Comparison of ENCODE assay signal across 13 mouse cellular contexts in genomic region chr7:24389516-24390187, GRCm38 (mm10). TPM values are rescaled to one million over a fixed set of nuclear protein-coding genes. Genes with fewer than 3 reads are reported as not detected.
DNase-seq lines count a peak whose midpoint lies in the region; ATAC-seq and TF ChIP-seq lines count a peak whose summit lies in the region.
"Had no signal": no experiment of that assay in that cellular context is flagged by ENCODE, and none has a peak within 500 bp of the region (broad histone marks: within the 10 kb centered on the region; RNA-seq: fewer than 3 reads in every experiment).

No protein-coding gene starts in this region.

- 0 out of 2 replicates have a peak overlapping the region, but pooled peaks have one; percentile 23 for H3K27ac ChIP-seq in embryonic facial prominence, embryonic 12.5 days
- H3K27ac ChIP-seq in embryonic facial prominence, embryonic 10.5 days (replicated peaks): no peak overlapping the region
- H3K27ac ChIP-seq in liver, embryonic 13.5 days: peak overlapping the region; percentile 60
- H3K27ac ChIP-seq in liver, embryonic 11.5 days (ENCODE audit: low read depth, low read length): no peak overlapping the region
- H3K27ac ChIP-seq in liver, embryonic 14.5 days: peak overlapping the region; percentile 41
- H3K27ac ChIP-seq in intestine, embryonic 16.5 days (ENCODE audit: low read length): no peak overlapping the region
- no peak overlapping the region for H3K27ac ChIP-seq in midbrain, embryonic 15.5 days

- 42% methylated on average over 13 of the region's 13 CpGs for WGBS in embryonic facial prominence, embryonic 12.5 days
- WGBS in embryonic facial prominence, embryonic 10.5 days: 61% methylated on average over 13 of the region's 13 CpGs
- 42% methylated on average over 13 of the region's 13 CpGs for WGBS in liver, embryonic 13.5 days (ENCODE audit: insufficient replicate concordance)
- 48% methylated on average over 13 of the region's 13 CpGs for WGBS in liver, embryonic 11.5 days
- WGBS in liver, embryonic 14.5 days (ENCODE audit: insufficient replicate concordance): 46% methylated on average over 13 of the region's 13 CpGs
- WGBS in intestine, embryonic 16.5 days: 71% methylated on average over 13 of the region's 13 CpGs
- WGBS in midbrain, embryonic 15.5 days: 68% methylated on average over 13 of the region's 13 CpGs

- no peak for TF ChIP-seq EP300 in liver, embryonic 14.5 days (IDR thresholded peaks at IDR 0.05; ENCODE audit: low read depth)

- TF ChIP-seq CTCF in liver, embryonic 14.5 days (IDR thresholded peaks at IDR 0.05; ENCODE audit: low read depth): no peak

- peaks cover 19% of the 10 kb centered on the region; the same call in 1 of the 2 replicates for H3K4me1 ChIP-seq in embryonic facial prominence, embryonic 12.5 days
- H3K4me1 ChIP-seq in embryonic facial prominence, embryonic 10.5 days: peaks cover 18% of the 10 kb centered on the region
- peaks cover 87% of the 10 kb centered on the region for H3K4me1 ChIP-seq in liver, embryonic 13.5 days (replicated peaks)
- peaks cover 26% of the 10 kb centered on the region for H3K4me1 ChIP-seq in liver, embryonic 11.5 days (replicated peaks; ENCODE audit: control insufficient read depth, insufficient read depth, low read length)
- peaks cover 27 to 37% of the 10 kb centered on the region in 2 experiments for H3K4me1 ChIP-seq in liver, embryonic 14.5 days (replicated peaks; ENCODE audit: control insufficient read depth in 2 of 2, insufficient read depth in 2 of 2, low read length in 1 of 2)
- H3K4me1 ChIP-seq in intestine, embryonic 16.5 days (ENCODE audit: control insufficient read depth, insufficient read depth, low read length): peaks cover 9% of the 10 kb centered on the region
- no peaks in the 10 kb centered on the region for H3K4me1 ChIP-seq in midbrain, embryonic 15.5 days

- H3K27me3 ChIP-seq in embryonic facial prominence, embryonic 12.5 days: 0 out of 2 replicates have a peak, but pooled peaks cover under 1% of the 10 kb centered on the region
- H3K27me3 ChIP-seq in embryonic facial prominence, embryonic 10.5 days (replicated peaks; ENCODE audit: low read depth, poor library complexity, severe bottlenecking): peaks cover 2% of the 10 kb centered on the region; the same call in 1 of the 2 replicates
- H3K27me3 ChIP-seq in liver, embryonic 13.5 days: no peaks in the 10 kb centered on the region
- no peaks in the 10 kb centered on the region for H3K27me3 ChIP-seq in liver, embryonic 11.5 days (replicated peaks; ENCODE audit: control insufficient read depth, insufficient read depth, low read length)
- H3K27me3 ChIP-seq in liver, embryonic 14.5 days (ENCODE audit: control insufficient read depth, insufficient read depth, low read length): no peaks in the 10 kb centered on the region
- no peaks in the 10 kb centered on the region for H3K27me3 ChIP-seq in intestine, embryonic 16.5 days (replicated peaks; ENCODE audit: control insufficient read depth, insufficient read depth, low read length)
- H3K27me3 ChIP-seq in midbrain, embryonic 15.5 days (replicated peaks): no peaks in the 10 kb centered on the region

- peak; percentile 42; the same call in 1 of the 2 replicates for ATAC-seq in embryonic facial prominence, embryonic 12.5 days (ENCODE audit: insufficient number of reproducible peaks, insufficient read depth, low FRiP score, low TSS enrichment)
- no peak for ATAC-seq in liver, embryonic 13.5 days (ENCODE audit: low read depth)
- ATAC-seq in liver, embryonic 11.5 days (replicated peaks; ENCODE audit: low FRiP score): no peak
- ATAC-seq in liver, embryonic 14.5 days (ENCODE audit: insufficient read depth): no peak
- no peak for ATAC-seq in CD4-positive, CD25-positive, alpha-beta regulatory T cell, adult 4 months
- ATAC-seq in intestine, embryonic 16.5 days: no peak
- no peak for ATAC-seq in midbrain, embryonic 15.5 days (replicated peaks)
- ATAC-seq: forebrain, embryonic 14.5 days had no signal

- H3K9me3 ChIP-seq in embryonic facial prominence, embryonic 12.5 days: no peaks in the 10 kb centered on the region
- no peaks in the 10 kb centered on the region for H3K9me3 ChIP-seq in embryonic facial prominence, embryonic 10.5 days
- no peaks in the 10 kb centered on the region for H3K9me3 ChIP-seq in liver, embryonic 13.5 days (replicated peaks)
- no peaks in the 10 kb centered on the region; the same call in 1 of the 2 replicates for H3K9me3 ChIP-seq in liver, embryonic 11.5 days (ENCODE audit: control insufficient read depth, low read length)
- no peaks in the 10 kb centered on the region for H3K9me3 ChIP-seq in liver, embryonic 14.5 days (ENCODE audit: control insufficient read depth, low read length)
- H3K9me3 ChIP-seq in intestine, embryonic 16.5 days (ENCODE audit: control insufficient read depth, low read length): no peaks in the 10 kb centered on the region
- H3K9me3 ChIP-seq in midbrain, embryonic 15.5 days: no peaks in the 10 kb centered on the region

- 0 out of 2 replicates have a peak overlapping the region, but pooled peaks have one; percentile 15 for H3K9ac ChIP-seq in embryonic facial prominence, embryonic 12.5 days
- H3K9ac ChIP-seq in liver, embryonic 13.5 days: peak overlapping the region; percentile 14; the same call in 1 of the 2 replicates
- no peak overlapping the region for H3K9ac ChIP-seq in liver, embryonic 11.5 days (ENCODE audit: low read depth, low read length)
- H3K9ac ChIP-seq in liver, embryonic 14.5 days (replicated peaks): no peak overlapping the region
- no peak overlapping the region for H3K9ac ChIP-seq in intestine, embryonic 16.5 days (ENCODE audit: low read depth, low read length)
- no peak overlapping the region for H3K9ac ChIP-seq in midbrain, embryonic 15.5 days

- DNase-seq in embryonic facial prominence, embryonic 10.5 days (ENCODE audit: low spot score): no peak
- DNase-seq in liver, embryonic 13.5 days: no peak
- DNase-seq in liver, embryonic 11.5 days (ENCODE audit: low spot score): no peak
- no peak for DNase-seq in liver, embryonic 14.5 days (ENCODE audit: low read depth in 3 of 3, low spot score in 3 of 3)
- DNase-seq: B cell, adult 2 months; heart, postnatal 36 days; kidney, adult 8-10 months; thymus, postnatal 14 days had no signal

- H3K4me3 ChIP-seq in embryonic facial prominence, embryonic 12.5 days: no peak overlapping the region
- no peak overlapping the region for H3K4me3 ChIP-seq in embryonic facial prominence, embryonic 10.5 days
- no peak overlapping the region for H3K4me3 ChIP-seq in liver, embryonic 13.5 days (replicated peaks)
- H3K4me3 ChIP-seq in liver, embryonic 11.5 days (ENCODE audit: low read depth, low read length): no peak overlapping the region
- H3K4me3 ChIP-seq in liver, embryonic 14.5 days (ENCODE audit: insufficient read depth in 1 of 2, low read depth in 2 of 2, low read length in 2 of 2): no peak overlapping the region
- no peak overlapping the region for H3K4me3 ChIP-seq in intestine, embryonic 16.5 days (ENCODE audit: low read length)
- no peak overlapping the region for H3K4me3 ChIP-seq in midbrain, embryonic 15.5 days

- H3K4me2 ChIP-seq in embryonic facial prominence, embryonic 12.5 days (replicated peaks): peak overlapping the region; percentile 7; the same call in 1 of the 2 replicates
- H3K4me2 ChIP-seq in liver, embryonic 13.5 days: no peak overlapping the region
- H3K4me2 ChIP-seq in liver, embryonic 11.5 days: no peak overlapping the region
- H3K4me2 ChIP-seq in liver, embryonic 14.5 days (ENCODE audit: low read depth): no peak overlapping the region
- H3K4me2 ChIP-seq in intestine, embryonic 16.5 days (ENCODE audit: low read depth, low read length): no peak overlapping the region
- no peak overlapping the region for H3K4me2 ChIP-seq in midbrain, embryonic 15.5 days

- H3K36me3 ChIP-seq in embryonic facial prominence, embryonic 12.5 days: no peaks in the 10 kb centered on the region
- H3K36me3 ChIP-seq in embryonic facial prominence, embryonic 10.5 days (replicated peaks): no peaks in the 10 kb centered on the region
- H3K36me3 ChIP-seq in liver, embryonic 13.5 days: peaks cover 27% of the 10 kb centered on the region
- H3K36me3 ChIP-seq in liver, embryonic 11.5 days (ENCODE audit: control insufficient read depth, insufficient read depth, low read length): no peaks in the 10 kb centered on the region
- H3K36me3 ChIP-seq in liver, embryonic 14.5 days (replicated peaks; ENCODE audit: control insufficient read depth, insufficient read depth, low read depth): peaks cover 22% of the 10 kb centered on the region
- H3K36me3 ChIP-seq in intestine, embryonic 16.5 days (ENCODE audit: control insufficient read depth, insufficient read depth, low read length): no peaks in the 10 kb centered on the region
- H3K36me3 ChIP-seq in midbrain, embryonic 15.5 days (replicated peaks): no peaks in the 10 kb centered on the region

RNA-seq across cellular contexts. Expression of gene Smg9, which starts 9.8 kb away (rescaled TPM):
- polyA plus RNA-seq in embryonic facial prominence, embryonic 12.5 days (2016; fragmentation: Nextera tagmentation; extraction: Ambion mirVana): 23.6 and 26.0 TPM in 2 replicates
- 25.8 and 26.3 TPM in 2 replicates for polyA plus RNA-seq in embryonic facial prominence, embryonic 10.5 days (2016; fragmentation: Nextera tagmentation; extraction: Ambion mirVana)
- polyA plus RNA-seq in liver, embryonic 13.5 days (2015; fragmentation: Nextera tagmentation; extraction: Ambion mirVana): 15.2 and 16.5 TPM in 2 replicates
- 30.2 and 34.8 TPM in 2 replicates for polyA plus RNA-seq in liver, embryonic 11.5 days (2014; fragmentation: Nextera tagmentation; extraction: Ambion mirVana)
- 20.6 and 22.2 TPM in 2 replicates for polyA plus RNA-seq in liver, embryonic 14.5 days (2012; rRNA removed)
- 11.2 and 11.8 TPM in 2 replicates for polyA plus RNA-seq in liver, embryonic 14.5 days (2014; fragmentation: Nextera tagmentation; extraction: Ambion mirVana)
- polyA plus RNA-seq in CD4-positive, CD25-positive, alpha-beta regulatory T cell, adult 4 months (2017; shearing (Covaris generic)): 10 to 100 TPM; 27.9 to 29.4 TPM
- 20.4 and 22.0 TPM in 2 replicates for polyA plus RNA-seq in intestine, embryonic 16.5 days (2015; fragmentation: Nextera tagmentation; extraction: Ambion mirVana)
- polyA plus RNA-seq in midbrain, embryonic 15.5 days (2015; fragmentation: Nextera tagmentation; extraction: Ambion mirVana): 38.4 and 40.3 TPM in 2 replicates

RNA-seq across cellular contexts. Expression of gene Kcnn4, which starts 19.6 kb away (rescaled TPM):
- 2.0 and 2.7 TPM in 2 replicates for polyA plus RNA-seq in embryonic facial prominence, embryonic 12.5 days (2016; fragmentation: Nextera tagmentation; extraction: Ambion mirVana)
- 3.0 and 3.5 TPM in 2 replicates for polyA plus RNA-seq in embryonic facial prominence, embryonic 10.5 days (2016; fragmentation: Nextera tagmentation; extraction: Ambion mirVana)
- polyA plus RNA-seq in liver, embryonic 13.5 days (2015; fragmentation: Nextera tagmentation; extraction: Ambion mirVana): 126 and 128 TPM in 2 replicates
- 119 and 123 TPM in 2 replicates for polyA plus RNA-seq in liver, embryonic 11.5 days (2014; fragmentation: Nextera tagmentation; extraction: Ambion mirVana)
- polyA plus RNA-seq in liver, embryonic 14.5 days (2012; rRNA removed): 112 and 113 TPM in 2 replicates
- 90.2 and 112 TPM in 2 replicates for polyA plus RNA-seq in liver, embryonic 14.5 days (2014; fragmentation: Nextera tagmentation; extraction: Ambion mirVana)
- polyA plus RNA-seq in CD4-positive, CD25-positive, alpha-beta regulatory T cell, adult 4 months (2017; shearing (Covaris generic)): 100 to 1,000 TPM; 130 to 152 TPM
- 2.5 and 4.3 TPM in 2 replicates for polyA plus RNA-seq in intestine, embryonic 16.5 days (2015; fragmentation: Nextera tagmentation; extraction: Ambion mirVana)
- 0.92 and 1.1 TPM in 2 replicates for polyA plus RNA-seq in midbrain, embryonic 15.5 days (2015; fragmentation: Nextera tagmentation; extraction: Ambion mirVana)

RNA-seq across cellular contexts. Expression of gene Lypd5, which starts 40.7 kb away (rescaled TPM):
- polyA plus RNA-seq in embryonic facial prominence, embryonic 12.5 days (2016; fragmentation: Nextera tagmentation; extraction: Ambion mirVana): not detected in 2 replicates
- not detected in 2 replicates for polyA plus RNA-seq in embryonic facial prominence, embryonic 10.5 days (2016; fragmentation: Nextera tagmentation; extraction: Ambion mirVana)
- polyA plus RNA-seq in liver, embryonic 13.5 days (2015; fragmentation: Nextera tagmentation; extraction: Ambion mirVana): not detected in 2 replicates
- not detected in 2 replicates for polyA plus RNA-seq in liver, embryonic 11.5 days (2014; fragmentation: Nextera tagmentation; extraction: Ambion mirVana)
- not detected in 2 replicates for polyA plus RNA-seq in liver, embryonic 14.5 days (2012; rRNA removed)
- not detected in 2 replicates for polyA plus RNA-seq in liver, embryonic 14.5 days (2014; fragmentation: Nextera tagmentation; extraction: Ambion mirVana)
- under 1 TPM in 1 of 2 experiments, not detected in 1; 0.19 TPM for polyA plus RNA-seq in CD4-positive, CD25-positive, alpha-beta regulatory T cell, adult 4 months (2017; shearing (Covaris generic))
- polyA plus RNA-seq in intestine, embryonic 16.5 days (2015; fragmentation: Nextera tagmentation; extraction: Ambion mirVana): 0.10 TPM in 1 of 2 replicates, not detected in the other
- polyA plus RNA-seq in midbrain, embryonic 15.5 days (2015; fragmentation: Nextera tagmentation; extraction: Ambion mirVana): not detected in 2 replicates
- polyA plus RNA-seq: forebrain, embryonic 14.5 days had no signal

RNA-seq across cellular contexts. Expression of gene Tescl, which starts 55.9 kb away (rescaled TPM):
- 0.26 TPM in 1 of 2 replicates, not detected in the other for polyA plus RNA-seq in embryonic facial prominence, embryonic 12.5 days (2016; fragmentation: Nextera tagmentation; extraction: Ambion mirVana)
- polyA plus RNA-seq in embryonic facial prominence, embryonic 10.5 days (2016; fragmentation: Nextera tagmentation; extraction: Ambion mirVana): 0.17 TPM in 1 of 2 replicates, not detected in the other
- not detected in 2 replicates for polyA plus RNA-seq in liver, embryonic 13.5 days (2015; fragmentation: Nextera tagmentation; extraction: Ambion mirVana)
- 0.22 TPM in 1 of 2 replicates, not detected in the other for polyA plus RNA-seq in liver, embryonic 11.5 days (2014; fragmentation: Nextera tagmentation; extraction: Ambion mirVana)
- 0.11 TPM in 1 of 2 replicates, not detected in the other for polyA plus RNA-seq in liver, embryonic 14.5 days (2012; rRNA removed)
- polyA plus RNA-seq in liver, embryonic 14.5 days (2014; fragmentation: Nextera tagmentation; extraction: Ambion mirVana): not detected in 2 replicates
- not detected for polyA plus RNA-seq in CD4-positive, CD25-positive, alpha-beta regulatory T cell, adult 4 months (2017; shearing (Covaris generic))
- polyA plus RNA-seq in intestine, embryonic 16.5 days (2015; fragmentation: Nextera tagmentation; extraction: Ambion mirVana): not detected in 2 replicates
- 0.48 TPM in 1 of 2 replicates, not detected in the other for polyA plus RNA-seq in midbrain, embryonic 15.5 days (2015; fragmentation: Nextera tagmentation; extraction: Ambion mirVana)

Comparison
In these comparisons a context has a peak if more than half of its experiments do, and no peak if none do; other contexts are left out.
1. H3K27ac ChIP-seq: peak in embryonic facial prominence, embryonic 12.5 days (single experiment), liver, embryonic 13.5 days (single experiment) and liver, embryonic 14.5 days (single experiment); none in embryonic facial prominence, embryonic 10.5 days (single experiment), liver, embryonic 11.5 days (single experiment), intestine, embryonic 16.5 days (single experiment) and midbrain, embryonic 15.5 days (single experiment).
2. H3K9ac ChIP-seq: peak in embryonic facial prominence, embryonic 12.5 days (single experiment) and liver, embryonic 13.5 days (single experiment); none in liver, embryonic 11.5 days (single experiment), liver, embryonic 14.5 days (single experiment), intestine, embryonic 16.5 days (single experiment) and midbrain, embryonic 15.5 days (single experiment).
3. RNA of gene Kcnn4, which starts 19.6 kb away (polyA plus RNA-seq): 130 to 152 TPM in CD4-positive, CD25-positive, alpha-beta regulatory T cell, adult 4 months, 126 to 128 TPM in liver, embryonic 13.5 days, 119 to 123 TPM in liver, embryonic 11.5 days and 90.2 to 113 TPM in liver, embryonic 14.5 days; 2.5 to 4.3 TPM in intestine, embryonic 16.5 days, 3.0 to 3.5 TPM in embryonic facial prominence, embryonic 10.5 days, 2.0 to 2.7 TPM in embryonic facial prominence, embryonic 12.5 days and 0.92 to 1.1 TPM in midbrain, embryonic 15.5 days; every median in the first group is over 10 times any median in the second.